Mouse (Mus musculus) liver, postnatal 0 days (tissue): Measurements from ENCODE around the gene Inpp5a. TPM values are rescaled to one million over a fixed set of nuclear protein-coding genes. Genes with fewer than 3 reads are reported as not detected.

ENCODE experiments used
- ATAC-seq: fragments of 200-750 bp; cut with Nextera tagmentation; 2 replicates; pipeline ENCODE4 v1.8.0; 2017; ENCODE audit warnings: mild to moderate bottlenecking, moderate library complexity
- DNase-seq: peaks from one replicate; pipeline ENCODE4 v3.0.0-alpha.2; 2016
- H3K27ac ChIP-seq: fragments of 300-500 bp; sonication (generic); 2 replicates; pipeline ENCODE4 v1.5.1; 2014; ENCODE audit warnings: antibody characterized with exemption, moderate library complexity, mild to moderate bottlenecking, low read depth
- H3K27me3 ChIP-seq: fragments of 300-500 bp; sonication (generic); 2 replicates; pipeline ENCODE4 v1.6.1; 2014; ENCODE audit warnings: low read length, control low read depth, mixed read lengths; ENCODE audit not compliant: insufficient read depth
- H3K36me3 ChIP-seq: fragments of 300-500 bp; sonication (generic); replicated peaks from 2 replicates; pipeline ENCODE4 v1.6.1; 2014; ENCODE audit warnings: mild to moderate bottlenecking, control low read depth, low read length, moderate library complexity, mixed read lengths; ENCODE audit not compliant: insufficient read depth
- H3K4me1 ChIP-seq: fragments of 300-500 bp; sonication (generic); 2 replicates; pipeline ENCODE4 v1.6.1; 2014; ENCODE audit warnings: antibody characterized with exemption, mild to moderate bottlenecking, control low read depth; ENCODE audit not compliant: insufficient read depth
- H3K4me2 ChIP-seq: fragments of 300-500 bp; sonication (generic); 2 replicates; pipeline ENCODE4 v1.6.1; 2014; ENCODE audit warnings: low read depth, mild to moderate bottlenecking, low read length, moderate library complexity, mixed read lengths
- H3K4me3 ChIP-seq: fragments of 300-500 bp; sonication (generic); 2 replicates; pipeline ENCODE4 v1.5.1; 2014; ENCODE audit warnings: low read depth, low read length
- H3K9ac ChIP-seq: fragments of 300-500 bp; sonication (generic); replicated peaks from 2 replicates; pipeline ENCODE4 v1.6.1; 2014; ENCODE audit warnings: mild to moderate bottlenecking, moderate library complexity
- H3K9me3 ChIP-seq: fragments of 300-500 bp; sonication (generic); 2 replicates; pipeline ENCODE4 v1.6.1; 2016; ENCODE audit warnings: mild to moderate bottlenecking, control low read depth, low read length, mixed read lengths
- CTCF ChIP-seq: sonication (generic); IDR thresholded peaks from 2 replicates; pipeline ENCODE4 v1.5.1; 2016; ENCODE audit warnings: antibody characterized with exemption, low read depth
- EP300 ChIP-seq: IDR thresholded peaks from 2 replicates; pipeline ENCODE4 v1.6.1; 2016; ENCODE audit warnings: antibody characterized with exemption, low read depth, mild to moderate bottlenecking
- WGBS: fragments of 180-500 bp; shearing (Covaris S2); extraction: QIAGEN DNeasy Blood & Tissue Kit; methylation state at CpG from one replicate; pipeline ENCODE4 v1.1.7; 2014; ENCODE audit not compliant: insufficient replicate concordance; 5-methylcytosine and 5-hydroxymethylcytosine counted together
- polyA plus RNA-seq: library from polyadenylated mRNA; unstranded; fragments of >200 nt; fragmentation: Nextera tagmentation; extraction: Ambion mirVana; gene quantifications from 2 replicates; pipeline ENCODE4 v1.2.1, GENCODE M21; 2015

Gene Inpp5a
- polyA plus RNA-seq, 1 experiment from 2014 or later = 6.0 TPM

DNA sequence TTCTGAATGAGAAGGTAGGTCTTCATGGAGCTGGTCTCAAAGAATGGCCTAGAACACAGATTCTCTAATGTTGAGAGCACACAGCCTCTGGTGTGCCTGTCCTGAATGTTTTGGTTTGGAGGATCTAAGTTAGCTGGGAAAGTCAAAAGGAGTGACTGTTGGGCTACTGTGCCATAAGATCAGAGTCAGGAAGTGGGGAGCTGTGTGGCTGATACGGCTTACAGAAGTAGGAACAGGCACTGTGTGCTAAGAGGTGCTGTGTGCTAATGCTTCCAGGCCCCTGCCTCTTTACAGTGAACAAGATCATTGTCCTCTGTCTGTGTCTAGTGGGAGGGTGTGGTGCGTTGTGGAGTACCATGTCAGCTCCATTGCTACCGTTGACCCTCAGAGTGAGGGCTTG lies 12.0 kb downstream of the Inpp5a start:
- DNase-seq (no peak), ATAC-seq (no peak)
- TF ChIP-seq CTCF = no peak
- H3K4me1 ChIP-seq = peaks cover 58% of the 10 kb centered on the region
- H3K9ac ChIP-seq = no peak overlapping the region
- H3K27me3 ChIP-seq = no peaks in the 10 kb centered on the region
- no peaks in the 10 kb centered on the region for H3K9me3 ChIP-seq
- H3K4me2 ChIP-seq = peak overlapping the region; percentile 36
- peaks cover 4% of the 10 kb centered on the region; the same call in 1 of the 2 replicates for H3K36me3 ChIP-seq
- 46% methylated on average over 3 of the region's 3 CpGs for WGBS
- 0 out of 2 replicates have a peak overlapping the region, but pooled peaks have one; percentile 10 for H3K4me3 ChIP-seq
- peak overlapping the region; percentile 83 for H3K27ac ChIP-seq

DNA sequence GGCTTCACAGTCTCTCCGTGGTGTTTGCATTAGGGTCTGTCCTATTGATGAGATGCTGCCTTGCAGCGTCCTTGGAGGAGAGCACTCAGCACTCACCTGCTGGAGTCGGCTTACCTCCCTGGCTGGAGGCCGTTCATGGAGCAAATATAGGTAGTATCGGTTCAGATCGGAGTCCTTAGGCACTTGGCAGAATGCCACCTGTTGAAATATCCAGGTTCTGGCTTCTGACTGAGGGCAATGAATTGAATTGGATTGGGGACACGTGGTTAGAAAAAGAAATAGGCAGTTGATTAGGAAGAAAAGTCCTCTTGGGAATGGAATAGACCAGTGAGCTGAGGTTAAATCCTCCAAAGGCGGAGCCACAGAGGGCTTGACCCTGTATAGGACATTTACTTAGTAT lies 12.9 kb downstream of the Inpp5a start:
- ATAC-seq (no peak), DNase-seq (peak; percentile 52)
- Histone ChIP-seq H3K4me3 (no peak overlapping the region), H3K27ac (no peak overlapping the region), H3K4me1 (peaks cover 54% of the 10 kb centered on the region), H3K9ac (no peak overlapping the region), H3K27me3 (no peaks in the 10 kb centered on the region), H3K36me3 (peaks cover 4% of the 10 kb centered on the region; the same call in 1 of the 2 replicates), H3K4me2 (peak overlapping the region; percentile 36), H3K9me3 (no peaks in the 10 kb centered on the region)
- 70% methylated on average over 8 of the region's 8 CpGs for WGBS
- no peak for TF ChIP-seq EP300
- no peak for TF ChIP-seq CTCF

DNA sequence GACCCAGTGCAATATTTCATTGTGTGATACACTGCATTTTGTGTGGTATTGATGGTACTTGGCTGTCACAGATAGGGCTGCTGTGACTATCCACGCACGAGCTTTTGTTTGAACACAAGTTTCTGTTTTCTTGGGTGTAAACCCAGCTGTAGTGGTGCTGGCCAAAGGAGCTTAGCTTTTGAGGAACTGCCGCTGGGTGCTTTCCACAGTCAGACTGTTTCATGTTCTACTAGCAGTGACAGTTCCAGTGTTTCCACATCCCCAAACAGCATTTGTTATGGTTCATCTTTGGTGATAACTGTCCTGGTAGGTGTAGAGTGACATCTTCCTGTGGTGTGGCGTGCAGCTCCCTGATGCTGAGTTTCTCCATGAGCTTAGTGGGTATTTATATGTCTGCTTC lies 13.8 kb downstream of the Inpp5a start:
- H3K9me3 ChIP-seq = no peaks in the 10 kb centered on the region
- ATAC-seq (no peak), DNase-seq (no peak)
- no peak overlapping the region for H3K9ac ChIP-seq
- H3K27ac ChIP-seq = peak overlapping the region; percentile 55
- no peak overlapping the region for H3K4me3 ChIP-seq
- 50% methylated on average over 4 of the region's 4 CpGs for WGBS
- H3K27me3 ChIP-seq = no peaks in the 10 kb centered on the region
- H3K36me3 ChIP-seq = peaks cover 4% of the 10 kb centered on the region; the same call in 1 of the 2 replicates
- peaks cover 50% of the 10 kb centered on the region for H3K4me1 ChIP-seq
- H3K4me2 ChIP-seq = peak overlapping the region; percentile 22; the same call in 1 of the 2 replicates
- TF ChIP-seq CTCF (0 out of 2 replicates have a peak, but pooled peaks have one; percentile 18), EP300 (no peak)

DNA sequence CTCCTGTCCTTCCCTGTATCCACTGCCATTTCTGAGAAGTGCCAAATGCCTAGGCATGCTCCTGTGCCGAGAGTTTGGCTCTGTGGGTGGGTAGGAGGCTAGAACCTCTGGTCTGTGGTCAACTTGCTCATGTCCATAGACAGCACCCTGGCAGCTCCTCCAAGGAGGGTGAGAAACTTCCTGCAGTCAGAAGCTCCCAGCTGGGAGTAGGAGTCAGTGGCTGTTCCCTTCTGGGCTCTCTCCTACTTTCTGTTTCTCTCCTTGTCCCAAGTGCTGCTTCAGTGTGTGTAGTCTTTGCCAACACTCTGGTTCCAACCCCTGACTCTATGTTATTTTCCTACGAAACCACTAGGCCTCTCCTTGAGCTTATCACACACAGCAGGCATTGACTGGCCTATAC lies 17.7 kb downstream of the Inpp5a start:
- peaks cover 15% of the 10 kb centered on the region for H3K4me1 ChIP-seq
- H3K9me3 ChIP-seq = no peaks in the 10 kb centered on the region
- H3K4me2 ChIP-seq = no peak overlapping the region
- no peak overlapping the region for H3K4me3 ChIP-seq
- peaks cover 4% of the 10 kb centered on the region; the same call in 1 of the 2 replicates for H3K36me3 ChIP-seq
- no peak overlapping the region for H3K27ac ChIP-seq
- no peaks in the 10 kb centered on the region for H3K27me3 ChIP-seq
- WGBS = 66% methylated on average over 2 of the region's 2 CpGs
- TF ChIP-seq EP300 = no peak
- TF ChIP-seq CTCF = no peak
- no peak overlapping the region for H3K9ac ChIP-seq
- no peak for ATAC-seq
- no peak for DNase-seq

DNA sequence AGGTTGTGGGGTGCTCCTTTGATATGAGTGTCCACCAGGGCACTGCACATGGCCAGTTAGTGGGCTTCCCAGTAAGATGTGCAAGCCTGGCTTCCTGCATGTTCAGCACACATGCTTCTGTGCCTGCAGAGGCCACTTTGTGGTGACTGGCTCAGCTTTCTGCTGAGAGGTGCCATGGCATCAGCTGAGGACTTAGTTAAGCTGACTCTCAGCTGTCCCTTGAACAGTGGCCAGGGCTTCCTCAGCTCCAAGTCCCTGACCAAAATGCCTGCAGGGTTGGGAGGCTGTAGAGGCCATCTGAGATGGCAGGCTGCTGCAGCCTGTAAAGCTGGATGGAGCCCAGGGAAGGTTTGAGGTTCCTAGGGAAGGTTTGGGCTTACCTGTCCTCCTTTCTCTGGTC lies 19.1 kb downstream of the Inpp5a start:
- H3K4me3 ChIP-seq = no peak overlapping the region
- ATAC-seq (no peak), DNase-seq (no peak)
- H3K27me3 ChIP-seq = no peaks in the 10 kb centered on the region
- no peak overlapping the region for H3K27ac ChIP-seq
- H3K4me1 ChIP-seq = peaks cover 14% of the 10 kb centered on the region
- TF ChIP-seq CTCF = no peak
- no peak for TF ChIP-seq EP300
- H3K9me3 ChIP-seq = no peaks in the 10 kb centered on the region
- peaks cover 4% of the 10 kb centered on the region; the same call in 1 of the 2 replicates for H3K36me3 ChIP-seq
- no peak overlapping the region for H3K9ac ChIP-seq
- H3K4me2 ChIP-seq = no peak overlapping the region

DNA sequence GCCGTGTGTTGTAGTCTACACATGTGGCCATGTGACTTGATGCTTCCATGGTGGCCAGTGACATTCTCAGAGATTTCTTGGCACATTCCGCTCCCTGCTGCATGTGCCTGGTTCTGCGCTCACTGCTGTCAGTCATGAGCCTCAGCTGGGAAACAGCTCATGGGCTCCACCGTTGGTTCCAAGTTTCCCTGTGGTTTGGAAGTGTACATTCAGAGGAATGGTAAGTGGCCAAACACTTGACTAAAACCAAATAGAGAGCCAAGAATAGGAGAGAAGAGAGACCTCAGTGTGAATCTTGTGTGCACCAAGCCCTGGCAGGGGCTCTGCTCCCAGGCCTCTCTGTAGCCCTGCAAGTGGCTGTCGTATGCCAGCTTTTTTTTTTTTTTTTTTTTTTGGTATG lies 21.0 kb downstream of the Inpp5a start:
- ATAC-seq = no peak
- Histone ChIP-seq H3K9me3 (no peaks in the 10 kb centered on the region), H3K4me3 (no peak overlapping the region), H3K4me1 (peaks cover 13% of the 10 kb centered on the region; the same call in 1 of the 2 replicates), H3K27me3 (no peaks in the 10 kb centered on the region), H3K36me3 (peaks cover 4% of the 10 kb centered on the region; the same call in 1 of the 2 replicates), H3K27ac (no peak overlapping the region), H3K4me2 (no peak overlapping the region), H3K9ac (no peak overlapping the region)
- no peak for TF ChIP-seq CTCF
- TF ChIP-seq EP300 = no peak
- 79% methylated on average over 5 of the region's 5 CpGs for WGBS
- no peak for DNase-seq
